Mouse (Mus musculus) heart, embryonic 14.5 days (tissue): Measurements from ENCODE around the gene Plppr1. TPM values are rescaled to one million over a fixed set of nuclear protein-coding genes. Genes with fewer than 3 reads are reported as not detected.

Experiments
- ATAC-seq: fragments of 200-750 bp; cut with Nextera tagmentation; 2 replicates; pipeline ENCODE4 v1.8.0; 2017; ENCODE audit warnings: low read depth, moderate TSS enrichment; ENCODE audit not compliant: insufficient number of reproducible peaks, insufficient read depth, low FRiP score
- H3K27ac ChIP-seq, 2 experiments: fragments of 200-500 bp in 1 of 2; fragments of 300-500 bp in 1 of 2; sonication (generic) in 1 of 2; replicated peaks in 1 of 2; 2 replicates each; pipeline ENCODE4 v1.5.1; 2012 to 2014; ENCODE audit warnings: low read depth in 2 of 2, low read length in 2 of 2, control low read depth in 1 of 2, mild to moderate bottlenecking in 1 of 2, mixed read lengths in 1 of 2; ENCODE audit not compliant: control insufficient read depth in 1 of 2, insufficient read depth in 1 of 2
- H3K27me3 ChIP-seq: fragments of 300-500 bp; sonication (generic); 2 replicates; pipeline ENCODE4 v1.6.1; 2014; ENCODE audit warnings: mild to moderate bottlenecking, low read length, control low read depth; ENCODE audit not compliant: control insufficient read depth, insufficient read depth
- H3K36me3 ChIP-seq: fragments of 300-500 bp; sonication (generic); 2 replicates; pipeline ENCODE4 v1.6.1; 2014; ENCODE audit warnings: mild to moderate bottlenecking, control low read depth, low read length, mixed read lengths; ENCODE audit not compliant: control insufficient read depth, insufficient read depth
- H3K4me1 ChIP-seq, 2 experiments: fragments of 200-500 bp in 1 of 2; fragments of 300-500 bp in 1 of 2; sonication (generic) in 1 of 2; 2 replicates each; pipeline ENCODE4 v1.6.1; 2012 to 2014; ENCODE audit warnings: low read length in 2 of 2, control low read depth in 1 of 2, mixed read lengths in 1 of 2; ENCODE audit not compliant: control insufficient read depth in 2 of 2, insufficient read depth in 2 of 2
- H3K4me2 ChIP-seq: fragments of 300-500 bp; sonication (generic); 2 replicates; pipeline ENCODE4 v1.6.1; 2014; ENCODE audit warnings: mild to moderate bottlenecking, low read length
- H3K4me3 ChIP-seq, 2 experiments: fragments of 200-500 bp in 1 of 2; fragments of 300-500 bp in 1 of 2; sonication (generic) in 1 of 2; 2 replicates each; pipeline ENCODE4 v1.5.1; 2012 to 2014; ENCODE audit warnings: low read length in 2 of 2, mild to moderate bottlenecking in 2 of 2, control low read depth in 1 of 2, low read depth in 1 of 2, moderate library complexity in 1 of 2; ENCODE audit not compliant: control insufficient read depth in 1 of 2, insufficient read depth in 1 of 2
- H3K9ac ChIP-seq: fragments of 300-500 bp; sonication (generic); 2 replicates; pipeline ENCODE4 v1.6.1; 2014; ENCODE audit warnings: mild to moderate bottlenecking, low read length
- H3K9me3 ChIP-seq: fragments of 300-500 bp; sonication (generic); 2 replicates; pipeline ENCODE4 v1.6.1; 2016; ENCODE audit warnings: low read length, control low read depth; ENCODE audit not compliant: control insufficient read depth
- WGBS: fragments of 180-500 bp; shearing (Covaris S2); extraction: QIAGEN DNeasy Blood & Tissue Kit; methylation state at CpG from one replicate; pipeline ENCODE4 v1.1.7; 2014; 5-methylcytosine and 5-hydroxymethylcytosine counted together
- polyA plus RNA-seq: library from polyadenylated mRNA; unstranded; fragments of >200 nt; fragmentation: Nextera tagmentation; extraction: Ambion mirVana; gene quantifications from 2 replicates; pipeline ENCODE4 v1.2.1, GENCODE M21; 2014

The Plppr1 gene
- polyA plus RNA-seq, 1 experiment from 2014 or later, result 4.8 TPM

DNA sequence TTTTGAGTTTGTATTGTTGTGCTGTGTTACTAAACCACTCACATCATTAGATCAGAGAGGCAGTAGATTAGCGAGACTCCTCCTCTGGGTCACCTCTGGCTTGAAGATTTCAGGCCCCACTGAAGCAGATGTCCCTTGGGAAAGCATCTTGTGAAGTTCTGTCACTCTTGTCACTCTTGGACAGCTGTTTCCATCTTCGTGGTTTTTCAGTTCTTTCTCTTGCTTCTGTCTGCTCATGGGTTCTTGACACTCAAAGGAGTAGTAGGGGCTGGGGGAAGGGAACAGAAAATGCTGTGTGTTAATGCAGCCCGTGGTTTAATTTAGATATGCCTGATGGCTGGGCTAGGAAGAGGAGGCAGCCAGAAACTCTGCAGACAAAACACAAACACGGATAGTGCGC is 108.0 kb downstream of the Plppr1 start:
- H3K9me3 ChIP-seq, result no peaks in the 10 kb centered on the region
- ATAC-seq, result no peak
- H3K27me3 ChIP-seq, result no peaks in the 10 kb centered on the region
- no peak overlapping the region for H3K27ac ChIP-seq
- H3K4me2 ChIP-seq, result no peak overlapping the region
- 69% methylated on average over 5 of the region's 5 CpGs for WGBS
- no peaks in the 10 kb centered on the region for H3K4me1 ChIP-seq
- no peaks in the 10 kb centered on the region for H3K36me3 ChIP-seq
- H3K4me3 ChIP-seq, result no peak overlapping the region
- H3K9ac ChIP-seq, result no peak overlapping the region

DNA sequence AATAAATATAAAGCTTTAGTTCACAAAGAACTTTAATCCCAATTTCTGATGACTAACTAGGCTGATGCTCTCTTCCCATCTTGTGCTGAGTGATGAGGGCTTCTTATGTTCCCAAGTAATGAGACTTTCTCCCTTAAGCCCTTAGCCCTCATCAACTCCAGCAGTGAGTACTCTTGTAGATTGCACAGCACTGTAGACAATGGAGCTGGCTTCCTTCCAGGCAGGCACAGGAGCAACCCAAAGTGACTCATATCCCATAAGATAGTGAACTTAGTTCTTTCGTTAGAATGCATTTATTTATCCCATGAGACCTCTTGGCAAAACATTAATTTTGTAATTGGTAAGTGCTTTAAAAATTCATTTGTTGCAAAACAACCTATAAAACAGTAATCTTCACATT is 110.4 kb downstream of the Plppr1 start:
- Histone ChIP-seq H3K36me3 (no peaks in the 10 kb centered on the region), H3K9me3 (no peaks in the 10 kb centered on the region), H3K4me1 (no peaks in the 10 kb centered on the region), H3K27me3 (no peaks in the 10 kb centered on the region), H3K27ac (no peak overlapping the region), H3K4me2 (no peak overlapping the region), H3K4me3 (no peak overlapping the region), H3K9ac (no peak overlapping the region)
- WGBS, result 6% methylated on average over 1 of the region's 1 CpGs
- no peak for ATAC-seq

DNA sequence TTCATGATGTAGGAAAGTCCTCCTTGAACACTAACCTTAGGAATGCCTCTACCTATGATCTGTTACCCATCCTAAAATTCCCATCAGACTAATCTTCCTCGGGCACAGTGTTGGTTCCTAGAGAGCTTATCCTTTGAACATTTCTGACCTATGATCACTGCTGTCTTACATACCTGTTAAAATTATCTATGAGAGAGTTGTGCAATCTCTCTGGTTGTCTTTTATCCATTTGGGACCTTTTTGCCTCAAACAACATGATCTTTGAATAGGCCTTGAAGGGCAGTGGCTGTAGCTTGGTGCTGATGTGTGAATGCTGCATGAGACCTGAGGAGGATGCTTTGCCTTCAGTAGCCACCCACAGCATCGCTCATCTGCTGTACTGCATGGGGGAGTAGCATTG is 119.0 kb downstream of the Plppr1 start:
- Histone ChIP-seq H3K27me3 (no peaks in the 10 kb centered on the region), H3K4me2 (no peak overlapping the region), H3K4me1 (no peaks in the 10 kb centered on the region), H3K9me3 (no peaks in the 10 kb centered on the region), H3K4me3 (no peak overlapping the region), H3K9ac (no peak overlapping the region), H3K27ac (no peak overlapping the region), H3K36me3 (no peaks in the 10 kb centered on the region)
- no peak for ATAC-seq
- 86% methylated on average over 2 of the region's 2 CpGs for WGBS

DNA sequence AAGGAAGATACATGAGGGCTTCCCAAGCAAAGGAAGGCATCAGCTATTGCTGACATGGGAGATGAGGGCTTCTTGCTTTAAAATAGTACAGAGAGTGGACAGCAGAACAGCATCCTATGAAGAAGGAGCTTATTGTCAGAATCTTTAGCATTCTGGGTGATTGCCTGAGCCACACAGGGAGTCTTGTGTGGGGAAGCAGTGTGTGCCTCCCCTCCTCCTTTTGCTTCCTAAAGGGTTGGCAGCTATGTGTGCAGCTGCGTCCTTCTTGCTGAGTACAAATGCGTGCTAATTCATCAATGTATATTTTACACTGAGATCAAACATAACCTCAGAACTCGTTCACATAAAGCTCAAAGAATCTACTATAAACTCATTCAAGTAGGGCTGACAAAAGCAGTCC is 119.8 kb downstream of the Plppr1 start:
- no peak for ATAC-seq
- 75% methylated on average over 3 of the region's 3 CpGs for whole genome bisulfite sequencing
- H3K36me3 ChIP-seq, result no peaks in the 10 kb centered on the region
- H3K9me3 ChIP-seq, result no peaks in the 10 kb centered on the region
- no peak overlapping the region for H3K9ac ChIP-seq
- no peak overlapping the region for H3K4me2 ChIP-seq
- H3K4me1 ChIP-seq, result no peaks in the 10 kb centered on the region
- H3K4me3 ChIP-seq, result no peak overlapping the region
- no peaks in the 10 kb centered on the region for H3K27me3 ChIP-seq
- no peak overlapping the region for H3K27ac ChIP-seq

DNA sequence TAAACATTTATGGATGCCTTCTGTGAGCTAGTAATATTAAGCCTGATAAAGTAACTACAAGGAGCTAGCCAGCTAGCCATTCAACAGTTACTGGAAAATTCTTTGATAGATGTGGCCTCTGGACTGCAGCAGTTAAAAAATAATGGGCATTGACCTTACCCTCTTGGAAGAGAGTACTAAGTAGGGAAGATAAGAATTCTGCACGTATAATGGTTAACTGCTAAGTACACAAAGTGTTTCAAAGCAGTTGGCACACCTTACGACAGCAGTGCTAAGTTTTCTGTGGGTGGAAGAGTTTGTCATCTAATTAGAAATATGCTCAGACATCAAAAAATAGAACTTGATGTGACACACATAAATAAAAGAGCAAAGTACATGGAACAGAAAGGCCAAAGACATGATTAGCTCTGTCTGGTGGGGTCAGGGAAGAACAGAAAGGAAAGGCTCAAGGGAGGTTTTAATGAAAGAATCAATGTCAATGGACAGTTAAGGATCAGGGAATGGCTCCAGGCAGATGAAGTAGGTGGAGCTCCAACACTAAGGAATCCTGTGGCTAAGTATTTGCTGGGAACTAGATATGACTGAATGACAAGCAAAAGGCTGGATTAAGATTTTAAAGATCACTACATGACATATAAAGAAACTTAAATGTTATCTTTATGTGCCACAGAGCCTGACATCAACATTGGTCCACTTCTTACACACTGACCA is 120.6 kb downstream of the Plppr1 start:
- no peak overlapping the region for H3K4me3 ChIP-seq
- H3K27me3 ChIP-seq, result no peaks in the 10 kb centered on the region
- 45% methylated on average over 2 of the region's 2 CpGs for WGBS
- no peak for ATAC-seq
- H3K4me2 ChIP-seq, result no peak overlapping the region
- H3K9ac ChIP-seq, result no peak overlapping the region
- no peaks in the 10 kb centered on the region for H3K36me3 ChIP-seq
- H3K4me1 ChIP-seq, result no peaks in the 10 kb centered on the region
- no peak overlapping the region for H3K27ac ChIP-seq
- H3K9me3 ChIP-seq, result no peaks in the 10 kb centered on the region

DNA sequence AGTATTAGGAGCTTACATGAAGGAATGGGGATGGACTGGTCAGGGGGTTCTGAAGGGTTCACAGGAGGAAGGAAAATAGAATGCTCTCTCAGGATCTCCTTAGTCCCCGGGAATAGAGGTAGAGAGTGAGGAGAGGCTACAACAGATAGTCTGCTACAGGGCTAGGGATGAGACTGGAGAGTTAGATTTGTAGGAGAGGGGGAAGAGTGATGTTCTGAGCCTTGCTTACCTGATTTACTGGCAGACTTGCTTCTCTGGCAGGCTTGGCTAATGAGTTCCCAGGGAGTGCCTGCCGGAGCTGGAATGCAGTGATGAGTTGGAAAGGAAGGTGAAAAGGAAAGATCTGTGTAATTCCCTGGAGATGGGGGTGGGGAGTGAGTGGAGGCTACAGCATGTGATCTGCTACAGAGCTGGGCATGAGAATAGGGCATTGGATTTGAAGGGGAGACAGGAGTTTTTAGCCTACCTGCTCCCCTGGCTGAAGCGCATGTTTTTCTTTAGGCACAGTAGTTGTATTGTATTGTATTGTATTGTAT is 131.0 kb downstream of the Plppr1 start:
- Histone ChIP-seq H3K4me1 (no peaks in the 10 kb centered on the region), H3K9ac (no peak overlapping the region), H3K27me3 (no peaks in the 10 kb centered on the region), H3K36me3 (no peaks in the 10 kb centered on the region), H3K4me3 (no peak overlapping the region), H3K9me3 (no peaks in the 10 kb centered on the region), H3K4me2 (no peak overlapping the region), H3K27ac (no peak overlapping the region)
- 54% methylated on average over 3 of the region's 3 CpGs for WGBS
- ATAC-seq, result no peak

DNA sequence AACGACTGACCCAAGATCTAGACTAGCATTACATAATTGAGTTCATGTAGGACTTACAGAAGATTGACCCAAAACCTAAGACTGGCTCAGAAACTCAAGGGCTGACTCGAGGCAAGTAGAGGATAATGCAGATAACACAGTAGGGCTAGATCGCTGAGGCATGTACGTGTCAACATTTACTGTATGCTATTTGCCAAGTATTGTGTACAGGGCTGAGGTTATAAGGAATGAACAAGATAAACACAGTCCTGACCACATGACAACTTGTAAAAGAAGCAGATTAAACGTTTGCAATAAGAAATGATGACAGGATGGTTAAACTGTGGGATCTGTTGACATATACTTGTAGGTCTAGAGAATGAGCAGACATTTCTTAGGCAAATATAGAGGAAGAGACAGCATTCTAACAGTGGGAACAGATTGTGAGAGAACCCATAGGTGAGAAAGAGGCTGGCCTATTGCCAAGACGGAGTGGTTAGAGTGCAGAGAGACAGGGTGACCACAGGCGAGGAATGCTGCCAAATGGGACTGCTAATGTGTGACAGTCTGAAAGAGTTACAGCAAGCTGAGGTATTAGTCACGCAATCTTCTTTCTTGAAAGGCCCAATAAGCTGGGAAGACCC is 138.2 kb downstream of the Plppr1 start:
- Histone ChIP-seq H3K27me3 (no peaks in the 10 kb centered on the region), H3K36me3 (no peaks in the 10 kb centered on the region), H3K4me2 (no peak overlapping the region), H3K4me3 (no peak overlapping the region), H3K9ac (no peak overlapping the region), H3K4me1 (peaks cover 0 to 11% of the 10 kb centered on the region in 2 experiments; a peak in 3 of 4 replicates), H3K9me3 (no peaks in the 10 kb centered on the region), H3K27ac (no peak overlapping the region)
- peak; percentile 50; the same call in 1 of the 2 replicates for ATAC-seq
- 23% methylated on average over 8 of the region's 8 CpGs for WGBS
